Mouse (Mus musculus) kidney, adult 2 months (tissue): ENCODE data around the gene Selenon. TPM values are rescaled to one million over a fixed set of nuclear protein-coding genes. Genes with fewer than 3 reads are reported as not detected.

Experiments used
- DNase-seq: peaks from one replicate; pipeline ENCODE4 v3.0.0; 2021
- H3K27ac ChIP-seq: fragments of 200-500 bp; 2 replicates; pipeline ENCODE4 v1.5.1; 2012; ENCODE audit warnings: low read depth, low read length, control low read depth, inconsistent platforms; ENCODE audit not compliant: insufficient read depth
- H3K27me3 ChIP-seq: fragments of 200-500 bp; replicated peaks from 2 replicates; pipeline ENCODE4 v1.6.1; 2012; ENCODE audit warnings: mild to moderate bottlenecking, moderate library complexity, low read length, inconsistent platforms; ENCODE audit not compliant: control insufficient read depth, insufficient read depth
- H3K36me3 ChIP-seq: fragments of 200-500 bp; 2 replicates; pipeline ENCODE4 v1.6.1; 2012; ENCODE audit warnings: mild to moderate bottlenecking, moderate library complexity, low read length, inconsistent platforms; ENCODE audit not compliant: control insufficient read depth, insufficient read depth
- H3K4me1 ChIP-seq: fragments of 200-500 bp; 2 replicates; pipeline ENCODE4 v1.6.1; 2011; ENCODE audit warnings: low read length; ENCODE audit not compliant: control insufficient read depth, insufficient read depth
- H3K4me3 ChIP-seq: fragments of 200-500 bp; 2 replicates; pipeline ENCODE4 v1.5.1; 2011; ENCODE audit warnings: mild to moderate bottlenecking, low read depth, low read length, control low read depth; ENCODE audit not compliant: insufficient read depth
- CTCF ChIP-seq: fragments of 200-500 bp; conservative IDR thresholded peaks from 2 replicates; pipeline ENCODE4 v1.5.1; 2011; ENCODE audit warnings: low read depth, mild to moderate bottlenecking, control low read depth, low read length, moderate library complexity, mixed read lengths; ENCODE audit not compliant: insufficient read depth, insufficient read length
- POLR2A ChIP-seq: fragments of 200-500 bp; IDR thresholded peaks from one replicate; pipeline ENCODE4 v1.6.1; 2011; ENCODE audit warnings: low read depth, low read length, control low read depth
- WGBS: fragments of 180-500 bp; shearing (Covaris S2); methylation state at CpG from one replicate; pipeline ENCODE4 v1.1.7; 2018; 5-methylcytosine and 5-hydroxymethylcytosine counted together
- polyA plus RNA-seq: library from polyadenylated mRNA; depleted of rRNA; stranded (reverse); fragments of >200 nt; gene quantifications from 2 replicates; pipeline ENCODE4 v1.2.3, GENCODE M21; 2012

Gene Selenon
- polyA plus RNA-seq, 1 experiment: 9.8 TPM

DNA sequence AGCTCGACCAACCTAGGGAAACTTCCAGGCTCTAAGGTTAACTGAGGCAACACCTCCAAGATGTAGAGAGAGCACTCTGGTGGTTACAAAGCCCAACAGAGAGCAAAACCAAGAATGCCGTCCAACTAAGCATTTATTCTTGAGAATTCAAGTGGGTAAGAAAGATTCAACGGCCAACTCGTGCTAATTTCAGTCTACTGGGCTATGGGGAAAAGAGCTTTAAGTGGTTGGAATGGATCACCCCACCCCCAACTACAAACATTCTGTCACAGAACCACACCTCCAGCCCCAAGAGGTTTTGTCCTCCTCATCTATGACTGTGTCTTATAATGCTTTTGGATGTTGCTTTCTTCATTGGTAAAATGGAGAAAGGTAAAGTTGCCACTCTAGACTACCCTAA, 19.0 kb downstream of the Selenon start:
- DNase-seq: no peak
- H3K27me3 ChIP-seq: no peaks in the 10 kb centered on the region
- H3K4me3 ChIP-seq: no peak overlapping the region
- TF ChIP-seq POLR2A: no peak
- TF ChIP-seq CTCF: no peak
- H3K4me1 ChIP-seq: peaks cover 5% of the 10 kb centered on the region; the same call in 1 of the 2 replicates
- WGBS: 79% methylated on average over 4 of the region's 4 CpGs
- H3K27ac ChIP-seq: no peak overlapping the region
- H3K36me3 ChIP-seq: peaks cover 6% of the 10 kb centered on the region

DNA sequence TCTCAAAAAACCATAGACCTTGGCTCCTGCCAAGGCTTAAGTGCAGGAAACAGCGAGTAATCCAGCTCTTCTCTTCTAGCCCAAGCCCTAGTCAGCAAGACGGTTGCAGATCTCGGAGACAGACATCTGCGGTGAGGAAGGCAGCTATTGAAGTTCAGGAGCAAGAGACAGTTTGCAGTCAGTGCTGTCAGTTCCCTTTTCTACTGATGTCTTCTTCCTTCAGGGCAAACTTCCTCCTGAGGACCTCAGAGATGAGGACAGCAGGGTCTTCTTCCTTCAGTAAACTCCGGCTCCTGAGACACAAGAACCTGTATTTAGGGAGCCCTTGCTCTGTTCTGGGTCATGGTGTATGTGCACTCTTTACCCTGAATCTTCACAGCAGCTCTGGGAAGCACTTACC, 25.7 kb downstream of the Selenon start:
- TF ChIP-seq POLR2A (no peak), CTCF (no peak)
- WGBS: 79% methylated on average over 5 of the region's 5 CpGs
- Histone ChIP-seq H3K4me3 (no peak overlapping the region), H3K27me3 (no peaks in the 10 kb centered on the region), H3K36me3 (peaks cover 8% of the 10 kb centered on the region), H3K27ac (no peak overlapping the region), H3K4me1 (no peaks in the 10 kb centered on the region)
- no peak for DNase-seq

DNA sequence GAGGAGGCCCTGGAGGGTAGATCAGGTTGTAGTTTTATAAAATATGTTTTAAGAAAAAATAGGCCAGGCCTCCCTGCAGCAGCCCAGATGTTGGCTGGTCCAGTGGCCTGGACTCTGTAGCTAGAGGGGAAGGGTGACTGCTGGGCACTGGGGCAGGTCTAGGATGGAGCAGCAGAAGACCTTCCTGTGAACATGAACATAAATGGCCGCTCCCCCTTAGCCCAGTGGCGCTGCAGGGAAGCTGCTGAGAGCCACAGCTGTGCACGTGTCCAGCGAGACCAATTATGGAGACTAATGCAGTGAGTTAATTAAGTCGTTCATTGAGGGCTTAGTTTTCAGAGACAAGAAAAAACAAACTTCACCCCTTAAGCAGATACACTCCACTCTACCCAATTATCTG, 26.2 kb downstream of the Selenon start:
- DNase-seq: no peak
- WGBS: 67% methylated on average over 5 of the region's 5 CpGs
- Histone ChIP-seq H3K27ac (no peak overlapping the region), H3K27me3 (no peaks in the 10 kb centered on the region), H3K36me3 (peaks cover 8% of the 10 kb centered on the region), H3K4me1 (no peaks in the 10 kb centered on the region), H3K4me3 (no peak overlapping the region)
- TF ChIP-seq CTCF: no peak
- no peak for TF ChIP-seq POLR2A

DNA sequence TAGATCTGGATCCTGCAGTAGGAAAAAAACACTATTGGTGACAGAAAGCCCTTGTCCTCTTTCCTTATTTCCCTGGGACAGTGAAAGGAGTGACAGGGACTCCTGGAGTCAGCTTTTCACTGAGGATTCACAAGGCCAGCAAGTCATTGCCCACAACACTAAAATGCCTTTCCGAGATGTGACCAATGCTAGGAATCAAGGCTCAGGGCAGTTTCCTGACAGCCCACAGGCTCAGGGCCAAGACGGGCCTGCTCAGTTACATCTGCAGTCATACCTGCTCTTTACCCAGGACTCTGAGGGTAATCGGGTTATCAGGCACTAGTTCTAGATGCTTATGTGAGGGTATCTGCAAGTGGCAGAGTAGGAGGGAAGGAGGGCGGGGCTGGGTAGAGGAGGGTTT, 28.5 kb downstream of the Selenon start:
- H3K4me3 ChIP-seq: no peak overlapping the region
- no peaks in the 10 kb centered on the region for H3K27me3 ChIP-seq
- H3K36me3 ChIP-seq: peaks cover 4% of the 10 kb centered on the region
- no peak overlapping the region for H3K27ac ChIP-seq
- WGBS: 82% methylated on average over 4 of the region's 4 CpGs
- no peaks in the 10 kb centered on the region for H3K4me1 ChIP-seq
- TF ChIP-seq CTCF (no peak), POLR2A (no peak)
- no peak for DNase-seq

DNA sequence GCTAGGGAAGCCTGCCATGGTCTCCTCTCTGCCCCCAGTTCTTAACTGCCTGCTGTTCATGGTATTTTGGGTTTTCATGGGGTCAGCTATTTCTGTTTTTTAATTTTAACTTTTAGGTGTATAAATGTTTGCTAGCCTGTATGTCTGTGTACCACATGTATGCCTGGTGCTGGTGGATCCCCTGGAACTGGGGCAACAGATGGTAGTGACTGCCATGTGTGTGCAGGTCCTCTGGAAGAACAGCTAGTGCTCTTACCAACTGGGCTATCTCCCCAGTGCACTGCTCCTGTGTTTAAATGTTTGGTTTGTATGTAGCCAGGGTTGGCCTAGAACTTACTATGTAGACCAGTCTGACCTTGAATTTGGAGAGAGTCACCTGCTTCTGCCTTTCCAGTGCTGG, 32.7 kb downstream of the Selenon start:
- Histone ChIP-seq H3K36me3 (no peaks in the 10 kb centered on the region), H3K27ac (no peak overlapping the region), H3K4me3 (no peak overlapping the region), H3K4me1 (0 out of 2 replicates have a peak, but pooled peaks cover 2% of the 10 kb centered on the region), H3K27me3 (no peaks in the 10 kb centered on the region)
- DNase-seq: no peak
- TF ChIP-seq POLR2A (no peak), CTCF (no peak)

DNA sequence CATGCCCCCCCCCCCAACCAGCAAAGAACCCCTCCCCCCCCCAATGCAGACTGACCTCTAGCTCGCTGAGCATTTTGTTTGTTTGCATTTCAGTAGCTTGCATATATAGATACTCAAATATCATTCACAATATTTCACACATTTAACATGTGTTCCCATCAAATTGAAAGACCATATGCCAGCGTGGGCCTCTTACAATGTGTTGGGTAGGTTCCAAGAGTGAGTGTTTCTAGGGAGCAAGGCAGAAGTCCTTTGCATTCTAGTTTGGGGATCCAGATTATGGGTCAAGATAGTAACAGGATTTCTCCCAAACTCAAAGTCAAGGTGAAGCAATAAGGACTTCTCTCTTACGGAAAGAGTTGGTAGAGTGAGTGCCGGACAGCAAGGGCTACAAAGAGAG, 33.4 kb downstream of the Selenon start:
- no peak for DNase-seq
- Histone ChIP-seq H3K36me3 (no peaks in the 10 kb centered on the region), H3K27ac (no peak overlapping the region), H3K27me3 (no peaks in the 10 kb centered on the region), H3K4me1 (0 out of 2 replicates have a peak, but pooled peaks cover 2% of the 10 kb centered on the region), H3K4me3 (no peak overlapping the region)
- 95% methylated on average over 4 of the region's 4 CpGs for WGBS
- TF ChIP-seq CTCF: no peak
- TF ChIP-seq POLR2A: no peak

DNA sequence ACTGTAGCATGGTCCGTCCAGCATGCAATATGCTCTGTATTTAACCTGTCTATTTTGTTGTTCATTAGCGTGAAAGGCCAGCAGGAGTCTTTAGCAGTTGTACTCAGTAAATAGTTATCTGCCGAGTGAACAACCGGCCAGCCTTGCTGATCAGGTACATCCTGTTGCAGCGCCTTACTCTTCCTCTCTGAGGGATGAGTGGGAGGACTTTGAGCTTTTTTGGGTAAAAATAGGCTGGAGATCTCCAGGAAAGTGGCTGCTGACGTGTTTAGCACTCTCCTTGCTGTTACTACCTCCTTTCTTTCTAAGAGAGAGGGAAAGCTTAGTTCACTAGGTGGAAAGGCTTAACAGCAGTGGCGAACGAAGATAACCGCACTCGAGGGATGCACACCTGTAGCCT, 34.2 kb downstream of the Selenon start:
- no peak for TF ChIP-seq CTCF
- TF ChIP-seq POLR2A: no peak
- H3K27ac ChIP-seq: no peak overlapping the region
- H3K36me3 ChIP-seq: no peaks in the 10 kb centered on the region
- H3K27me3 ChIP-seq: no peaks in the 10 kb centered on the region
- H3K4me3 ChIP-seq: no peak overlapping the region
- no peak for DNase-seq
- 85% methylated on average over 10 of the region's 10 CpGs for WGBS
- peaks cover 3% of the 10 kb centered on the region; the same call in 1 of the 2 replicates for H3K4me1 ChIP-seq

DNA sequence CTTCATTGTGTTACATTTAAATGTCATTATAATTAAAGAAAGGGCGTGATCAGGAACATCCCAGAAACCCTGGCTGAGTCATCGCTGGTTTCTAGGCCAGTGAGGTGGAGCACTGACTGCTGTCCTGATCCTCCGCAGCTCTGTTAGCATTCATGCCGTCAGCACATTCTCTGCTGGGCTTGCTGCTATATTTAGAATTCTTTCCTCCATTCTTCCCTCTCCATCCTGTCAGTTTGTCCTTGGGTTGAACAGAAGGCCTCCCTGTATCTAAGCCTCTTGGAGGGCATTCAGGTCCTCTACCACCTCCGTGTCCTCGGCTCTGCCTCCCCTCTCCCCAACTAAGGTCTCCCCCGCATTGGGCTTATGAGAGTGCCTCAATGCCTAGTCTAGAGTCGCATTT, 35.0 kb downstream of the Selenon start:
- Histone ChIP-seq H3K27ac (no peak overlapping the region), H3K4me3 (no peak overlapping the region), H3K27me3 (no peaks in the 10 kb centered on the region), H3K36me3 (no peaks in the 10 kb centered on the region), H3K4me1 (peaks cover 5% of the 10 kb centered on the region; the same call in 1 of the 2 replicates)
- DNase-seq: peak; percentile 58
- 41% methylated on average over 8 of the region's 8 CpGs for WGBS
- TF ChIP-seq POLR2A (no peak), CTCF (no peak)
